Comparison of ENCODE assay signal across 8 mouse cellular contexts in genomic region chr11:105589231-105589876, GRCm38 (mm10). TPM values are rescaled to one million over a fixed set of nuclear protein-coding genes. Genes with fewer than 3 reads are reported as not detected.
DNase-seq lines count a peak whose midpoint lies in the region; ATAC-seq lines count a peak whose summit lies in the region.

No protein-coding gene starts in this region.

- H3K4me1 ChIP-seq in intestine, embryonic 14.5 days (replicated peaks; ENCODE audit: control insufficient read depth, insufficient read depth, low read length), result peaks cover 11% of the 10 kb centered on the region; the same call in 1 of the 2 replicates

- H3K36me3 ChIP-seq in intestine, embryonic 14.5 days (ENCODE audit: control insufficient read depth, insufficient read depth, low read length), result no peaks in the 10 kb centered on the region

- H3K4me3 ChIP-seq in intestine, embryonic 14.5 days (ENCODE audit: low read depth, low read length), result peak overlapping the region; percentile 83

- H3K4me2 ChIP-seq in intestine, embryonic 14.5 days (ENCODE audit: low read length), result peak overlapping the region; percentile 75

- ATAC-seq in intestine, embryonic 14.5 days (replicated peaks; ENCODE audit: low FRiP score, low TSS enrichment, low read depth), result peak; percentile 92
- peak; percentile 79 for ATAC-seq in megakaryocyte progenitor cell, adult 5-6 weeks (replicated peaks; ENCODE audit: poor library complexity)

- H3K27ac ChIP-seq in intestine, embryonic 14.5 days (ENCODE audit: low read depth), result peak overlapping the region; percentile 89

- H3K9ac ChIP-seq in intestine, embryonic 14.5 days (ENCODE audit: low read length), result peak overlapping the region; percentile 87

- no peaks in the 10 kb centered on the region for H3K9me3 ChIP-seq in intestine, embryonic 14.5 days (ENCODE audit: control insufficient read depth, low read length)

- intact Hi-C loops in left cerebral cortex, postnatal 10 days (cut with DNase I), result no loop called here

- DNase-seq in adrenal gland, adult 18-20 months (ENCODE audit: low spot score in 2 of 2), result peak; percentile 86 to 88
- DNase-seq in embryo, embryonic 10 days (ENCODE audit: low spot score), result peak; percentile 93
- DNase-seq in gastrocnemius, postnatal 25 days, result peak; percentile 86
- DNase-seq in intestine, embryonic 14.5 days (ENCODE audit: low spot score), result peak; percentile 96
- DNase-seq in left cerebral cortex, postnatal 10 days (ENCODE audit: extremely low spot score in 1 of 2, low spot score in 2 of 2), result peak; percentile 89 to 94
- DNase-seq in right cerebral cortex, postnatal 10 days (ENCODE audit: low spot score in 2 of 2), result peak; percentile 94 to 96
- DNase-seq in urinary bladder, postnatal 14 days (ENCODE audit: low spot score), result peak; percentile 85

- no peaks in the 10 kb centered on the region for H3K27me3 ChIP-seq in intestine, embryonic 14.5 days (replicated peaks; ENCODE audit: control insufficient read depth, insufficient read depth, low read length)

- WGBS in intestine, embryonic 14.5 days, result 1% methylated on average over 56 of the region's 70 CpGs

RNA-seq across cellular contexts. Expression of gene Tanc2, which starts 0.4 kb away (rescaled TPM):
- 10 to 100 TPM; 10.6 to 16.0 TPM for total RNA-seq in adrenal gland, adult 18-20 months (2021)
- 10 to 100 TPM; 10.6 to 11.4 TPM for total RNA-seq in gastrocnemius, postnatal 25 days (2021)
- 13.3 and 13.4 TPM in 2 replicates for polyA plus RNA-seq in intestine, embryonic 14.5 days (2014; fragmentation: Nextera tagmentation; extraction: Ambion mirVana)
- total RNA-seq in left cerebral cortex, postnatal 10 days (2021), result 100 to 1,000 TPM; 247 to 268 TPM
- 3.0 and 3.4 TPM in 2 replicates for total RNA-seq in megakaryocyte progenitor cell, adult 5-6 weeks (2015)
- 1.1 and 1.5 TPM in 2 replicates for total RNA-seq in megakaryocyte progenitor cell, adult 5-6 weeks (2017)

Comparison
In these comparisons a context has a peak if more than half of its experiments do, and no peak if none do; other contexts are left out.
1. Peak in every context shown above with its lines: DNase-seq, ATAC-seq, H3K4me3 ChIP-seq and H3K27ac ChIP-seq.
2. RNA of gene Tanc2, which starts 0.4 kb away (total RNA-seq): 247 to 268 TPM in left cerebral cortex, postnatal 10 days; 10.6 to 16.0 TPM in adrenal gland, adult 18-20 months, 10.6 to 11.4 TPM in gastrocnemius, postnatal 25 days and 1.1 to 3.4 TPM in megakaryocyte progenitor cell, adult 5-6 weeks; every median in the first group is over 10 times any median in the second.